Mouse (Mus musculus) CH12.LX (cell line): ENCODE measurements around the gene Fbxo36. TPM values are rescaled to one million over a fixed set of nuclear protein-coding genes. Genes with fewer than 3 reads are reported as not detected.

Source experiments
- DNase-seq: peaks from one replicate; pipeline ENCODE4 v3.0.0-alpha.2; 2013; ENCODE audit errors: extremely low read depth
- H3K27ac ChIP-seq: 2 replicates; pipeline ENCODE4 v1.5.1; 2012; ENCODE audit warnings: low read depth, mild to moderate bottlenecking, control low read depth, moderate library complexity; ENCODE audit not compliant: insufficient read depth
- H3K27me3 ChIP-seq: replicated peaks from 2 replicates; pipeline ENCODE3; 2012; ENCODE audit warnings: inconsistent platforms
- H3K36me3 ChIP-seq, 2 experiments: replicated peaks in 1 of 2; 2 replicates each; pipeline versions ENCODE3 to v1.6.1; 2012; ENCODE audit warnings: inconsistent platforms in 1 of 2, low read length in 1 of 2, mild to moderate bottlenecking in 1 of 2, mixed read lengths in 1 of 2, moderate library complexity in 1 of 2; ENCODE audit not compliant: control insufficient read depth in 1 of 2, insufficient read depth in 1 of 2
- H3K4me1 ChIP-seq, 2 experiments: 2 replicates each; pipeline ENCODE4 v1.6.1; 2012; ENCODE audit warnings: inconsistent platforms in 1 of 2, moderate library complexity in 1 of 2; ENCODE audit not compliant: insufficient read depth in 2 of 2, control insufficient read depth in 1 of 2
- H3K4me2 ChIP-seq: 2 replicates; pipeline ENCODE4 v1.6.1; 2012; ENCODE audit warnings: low read depth, mild to moderate bottlenecking, control low read depth; ENCODE audit not compliant: poor library complexity, insufficient read depth, severe bottlenecking
- H3K4me3 ChIP-seq, 3 experiments: fragments of 150-350 bp in 1 of 3; sonication (generic) in 1 of 3; replicated peaks in 1 of 3; 2 replicates each; pipeline versions ENCODE3 to v1.5.1; 2011 to 2012; ENCODE audit warnings: low read depth in 2 of 3, low read length in 2 of 3, mild to moderate bottlenecking in 2 of 3, moderate library complexity in 2 of 3, control low read depth in 1 of 3, improper control_type of control experiment in 1 of 3, inconsistent platforms in 1 of 3, mixed read lengths in 1 of 3; ENCODE audit not compliant: poor library complexity in 1 of 3
- H3K79me2 ChIP-seq: replicated peaks from 2 replicates; pipeline ENCODE4 v1.6.1; 2012; ENCODE audit warnings: mild to moderate bottlenecking, moderate library complexity; ENCODE audit not compliant: control insufficient read depth, poor library complexity, insufficient read depth, severe bottlenecking; ENCODE audit errors: extremely low read depth
- H3K9ac ChIP-seq: 2 replicates; pipeline ENCODE4 v1.6.1; 2012; ENCODE audit warnings: low read depth, mild to moderate bottlenecking, control low read depth, moderate library complexity; ENCODE audit not compliant: insufficient read depth
- H3K9me3 ChIP-seq: replicated peaks from 2 replicates; pipeline ENCODE3; 2012; ENCODE audit warnings: low read length, inconsistent platforms, mixed read lengths
- BHLHE40 ChIP-seq: IDR thresholded peaks from 2 replicates; pipeline ENCODE4 v1.6.1; 2011; ENCODE audit warnings: mild to moderate bottlenecking, low read depth, low read length, improper control_type of control experiment
- CHD1 ChIP-seq: IDR thresholded peaks from 2 replicates; pipeline ENCODE4 v1.6.1; 2012; ENCODE audit warnings: low read depth, low read length, improper control_type of control experiment, inconsistent platforms
- CHD2 ChIP-seq: IDR thresholded peaks from 2 replicates; pipeline ENCODE4 v1.6.1; 2011; ENCODE audit warnings: low read length, improper control_type of control experiment
- CTCF ChIP-seq, 2 experiments: IDR thresholded peaks in 1 of 2; conservative IDR thresholded peaks in 1 of 2; 2 replicates each; pipeline ENCODE4 v1.5.1; 2011 to 2012; ENCODE audit warnings: low read depth in 2 of 2, low read length in 2 of 2, improper control_type of control experiment in 1 of 2, inconsistent platforms in 1 of 2, mild to moderate bottlenecking in 1 of 2, moderate library complexity in 1 of 2
- ELF1 ChIP-seq: IDR thresholded peaks from 2 replicates; pipeline ENCODE4 v1.6.1; 2014; ENCODE audit warnings: low read depth, mild to moderate bottlenecking, inconsistent platforms, low read length, improper control_type of control experiment
- EP300 ChIP-seq: IDR thresholded peaks from 2 replicates; pipeline ENCODE4 v1.6.1; 2011; ENCODE audit warnings: low read length, improper control_type of control experiment
- GABPA ChIP-seq: IDR thresholded peaks from 2 replicates; pipeline ENCODE4 v1.6.1; 2012; ENCODE audit warnings: low read depth, low read length, improper control_type of control experiment, inconsistent platforms; ENCODE audit not compliant: insufficient replicate concordance
- IRF4 ChIP-seq: IDR thresholded peaks from 2 replicates; pipeline ENCODE4 v1.6.1; 2014; ENCODE audit warnings: low read depth, mild to moderate bottlenecking, inconsistent platforms, low read length, improper control_type of control experiment
- JUND ChIP-seq: conservative IDR thresholded peaks from 2 replicates; pipeline ENCODE4 v1.6.1; 2011; ENCODE audit warnings: low read depth, low read length, improper control_type of control experiment
- KAT2A ChIP-seq: IDR thresholded peaks from 2 replicates; pipeline ENCODE4 v1.6.1; 2012; ENCODE audit warnings: low read length, improper control_type of control experiment, inconsistent platforms; ENCODE audit not compliant: insufficient replicate concordance
- MAFK ChIP-seq: IDR thresholded peaks from 2 replicates; pipeline ENCODE4 v1.6.1; 2011; ENCODE audit warnings: low read length, improper control_type of control experiment; ENCODE audit not compliant: insufficient replicate concordance
- MAX ChIP-seq: IDR thresholded peaks from 2 replicates; pipeline ENCODE4 v1.6.1; 2011; ENCODE audit warnings: low read length, improper control_type of control experiment
- MEF2A ChIP-seq: IDR thresholded peaks from 2 replicates; pipeline ENCODE4 v1.6.1; 2014; ENCODE audit warnings: low read depth, mild to moderate bottlenecking, inconsistent platforms, low read length, improper control_type of control experiment, borderline replicate concordance
- MXI1 ChIP-seq: IDR thresholded peaks from 2 replicates; pipeline ENCODE4 v1.6.1; 2011; ENCODE audit warnings: mild to moderate bottlenecking, low read depth, low read length, improper control_type of control experiment
- MYC ChIP-seq: IDR thresholded peaks from 2 replicates; pipeline ENCODE4 v1.6.1; 2011; ENCODE audit warnings: low read depth, mild to moderate bottlenecking, improper control_type of control experiment, low read length
- NELFE ChIP-seq: IDR thresholded peaks from 2 replicates; pipeline ENCODE4 v1.6.1; 2011; ENCODE audit warnings: low read depth, low read length, improper control_type of control experiment
- NRF1 ChIP-seq: IDR thresholded peaks from 2 replicates; pipeline ENCODE4 v1.6.1; 2014; ENCODE audit warnings: low read depth, mild to moderate bottlenecking, inconsistent platforms, low read length, improper control_type of control experiment, moderate library complexity
- POLR2A ChIP-seq: IDR thresholded peaks from 2 replicates; pipeline ENCODE4 v1.6.1; 2011; ENCODE audit warnings: low read depth, mild to moderate bottlenecking, improper control_type of control experiment, low read length
- POLR2AphosphoS2 ChIP-seq: IDR thresholded peaks from 2 replicates; pipeline ENCODE4 v1.6.1; 2011; ENCODE audit warnings: low read depth, low read length, improper control_type of control experiment
- RAD21 ChIP-seq: IDR thresholded peaks from 2 replicates; pipeline ENCODE4 v1.6.1; 2011; ENCODE audit warnings: low read depth, mild to moderate bottlenecking, low read length, improper control_type of control experiment, moderate library complexity
- RCOR1 ChIP-seq: conservative IDR thresholded peaks from 2 replicates; pipeline ENCODE4 v1.6.1; 2012; ENCODE audit warnings: low read depth, mild to moderate bottlenecking, inconsistent platforms, low read length, improper control_type of control experiment
- SMC3 ChIP-seq: IDR thresholded peaks from 2 replicates; pipeline ENCODE4 v1.6.1; 2011; ENCODE audit warnings: low read depth, low read length, improper control_type of control experiment
- UBTF ChIP-seq: IDR thresholded peaks from 2 replicates; pipeline ENCODE4 v1.6.1; 2012; ENCODE audit warnings: low read depth, mild to moderate bottlenecking, inconsistent platforms, low read length, improper control_type of control experiment, moderate library complexity
- USF1 ChIP-seq: IDR thresholded peaks from 2 replicates; pipeline ENCODE4 v1.6.1; 2014; ENCODE audit warnings: low read depth, mild to moderate bottlenecking, inconsistent platforms, low read length, improper control_type of control experiment
- USF2 ChIP-seq: conservative IDR thresholded peaks from 2 replicates; pipeline ENCODE4 v1.6.1; 2011; ENCODE audit warnings: low read depth, low read length, improper control_type of control experiment
- ZKSCAN1 ChIP-seq: IDR thresholded peaks from 2 replicates; pipeline ENCODE4 v1.6.1; 2012; ENCODE audit warnings: low read depth, inconsistent platforms, low read length, improper control_type of control experiment, borderline replicate concordance
- ZMIZ1 ChIP-seq: IDR thresholded peaks from 2 replicates; pipeline ENCODE4 v1.6.1; 2012; ENCODE audit warnings: low read depth, mild to moderate bottlenecking, inconsistent platforms, low read length, improper control_type of control experiment
- dilution Hi-C: fragments of 300-500 bp; cut with MboI; formaldehyde crosslinking; loops from 2 replicates; pipeline ENCODE4 v1.14.3; 2020; ENCODE audit warnings: low sequenced_read_pairs; ENCODE audit not compliant: extremely low pct_unique_long_range_greater_than_20kb, extremely low pct_ligation_motif_present
- in situ Hi-C: fragments of 300-500 bp; cut with MboI; formaldehyde crosslinking; loops from 3 replicates; pipeline ENCODE4 v1.14.3; 2019; ENCODE audit warnings: low sequenced_read_pairs, low pct_ligation_motif_present, low pct_unique_long_range_greater_than_20kb, mixed read lengths
- polyA plus RNA-seq: library from polyadenylated mRNA; unstranded; fragments of >175 nt; gene quantifications from 2 replicates; pipeline ENCODE4 v1.2.1, GENCODE M21; 2012; ENCODE audit warnings: low read depth; ENCODE audit not compliant: insufficient read length
- total RNA-seq, 2 experiments: library from RNA; depleted of rRNA; stranded (reverse); fragments of 300-350 nt in 1 of 2; fragments of >200 nt in 1 of 2; gene quantifications; 2 replicates each; pipeline ENCODE4 v1.2.3; 2012 to 2014

Gene Fbxo36
- total and polyA plus RNA-seq, 3 experiments, result 2.5 to 3.8 (median 3.0) TPM

DNA sequence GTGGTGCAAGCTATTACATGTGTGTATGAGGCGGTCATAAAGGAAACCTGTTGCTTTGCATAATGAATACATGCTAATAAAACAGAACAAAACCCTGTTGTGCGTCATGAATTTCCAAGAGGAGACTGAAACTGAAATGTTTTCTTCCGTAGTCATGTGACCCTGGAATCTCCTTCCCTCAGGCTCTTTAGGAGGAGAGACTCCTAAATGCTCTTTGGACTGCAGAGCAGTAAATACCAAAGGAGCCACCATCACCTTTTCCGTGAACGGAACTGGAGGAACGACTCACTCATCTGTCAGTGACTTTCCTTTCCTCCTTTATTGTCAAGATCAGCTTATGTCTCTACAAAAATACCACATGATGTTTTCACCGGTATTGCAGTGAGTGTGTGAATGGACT lies 8.1 kb downstream of the Fbxo36 start:
- Histone ChIP-seq H3K27me3 (no peaks in the 10 kb centered on the region), H3K4me2 (no peak overlapping the region), H3K27ac (no peak overlapping the region), H3K4me3 (no peak overlapping the region), H3K9ac (no peak overlapping the region), H3K79me2 (no peaks in the 10 kb centered on the region)
- no peak for TF ChIP-seq MEF2A
- TF ChIP-seq CTCF (conservative IDR thresholded peaks at IDR 0.05 in 1 of 2, IDR thresholded peaks at IDR 0.05 in 1 of 2; ENCODE audit: low read depth in 2 of 2, low read length in 2 of 2), result no peak
- TF ChIP-seq USF2, result no peak
- TF ChIP-seq UBTF, result no peak
- TF ChIP-seq RAD21, result no peak
- TF ChIP-seq GABPA, result no peak
- no peak for TF ChIP-seq POLR2AphosphoS2
- no peak for TF ChIP-seq NRF1
- TF ChIP-seq ZMIZ1, result no peak
- no peak for TF ChIP-seq CHD1
- TF ChIP-seq RCOR1, result no peak
- TF ChIP-seq ZKSCAN1, result no peak
- no peak for TF ChIP-seq ELF1
- TF ChIP-seq BHLHE40, result no peak
- no peak for TF ChIP-seq JUND
- TF ChIP-seq, all 38 proteins: peak for 0
- dilution Hi-C loops, result no loop called here
- peaks cover 0 to 14% of the 10 kb centered on the region in 2 experiments for H3K36me3 ChIP-seq
- DNase-seq, result no peak
- H3K9me3 ChIP-seq, result no peaks in the 10 kb centered on the region
- H3K4me1 ChIP-seq, result no peaks in the 10 kb centered on the region
- in situ Hi-C loops, result no loop called here

DNA sequence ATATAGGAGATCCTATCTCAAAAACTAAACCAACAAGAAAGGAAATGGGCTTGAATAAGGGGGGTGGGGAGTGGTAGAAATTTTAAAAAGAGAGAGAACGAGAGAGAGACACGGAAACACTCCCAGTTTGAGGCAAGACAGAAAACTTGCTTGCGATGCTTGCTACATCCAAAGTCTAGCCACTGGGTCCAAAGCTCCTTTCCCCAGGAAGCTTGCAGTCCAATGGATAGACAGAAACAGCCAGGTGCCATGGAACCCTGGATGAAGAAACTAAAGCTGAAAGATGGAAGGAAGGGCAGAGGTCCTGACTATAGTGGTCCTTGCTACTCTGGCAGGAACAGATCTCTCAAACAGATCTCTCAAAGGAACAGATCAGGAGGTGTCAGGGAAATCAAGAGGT lies 8.7 kb downstream of the Fbxo36 start:
- Histone ChIP-seq H3K79me2 (no peaks in the 10 kb centered on the region), H3K4me3 (no peak overlapping the region), H3K4me1 (no peaks in the 10 kb centered on the region), H3K9ac (no peak overlapping the region), H3K9me3 (no peaks in the 10 kb centered on the region), H3K27me3 (no peaks in the 10 kb centered on the region), H3K36me3 (peaks cover 0 to 12% of the 10 kb centered on the region in 2 experiments), H3K4me2 (no peak overlapping the region), H3K27ac (no peak overlapping the region)
- no peak for DNase-seq
- dilution Hi-C loops (no loop called here), in situ Hi-C loops (no loop called here)
- TF ChIP-seq IRF4 (no peak), KAT2A (no peak), MYC (no peak), MAX (no peak), ELF1 (no peak), MXI1 (no peak), ZKSCAN1 (no peak), EP300 (no peak), GABPA (no peak), CHD2 (no peak), NELFE (no peak), POLR2A (no peak), MEF2A (no peak), ZMIZ1 (no peak), SMC3 (no peak), UBTF (no peak), JUND (no peak), MAFK (no peak), RAD21 (no peak), USF1 (no peak)
- TF ChIP-seq, all 38 proteins: peak for 0
